Mouse (Mus musculus): ENCODE results near the gene Evc2.

Evc2 gene

GRCm38 (mm10) chr5:37338288-37338687, at the start of gene Evc2:
Evc2 (plus strand) TSS chr5:37338499.
- DNase-seq (ENCODE audit: low read depth in 1 of 2, low spot score in 2 of 2): no peak

- no peak for DNase-seq (ENCODE audit: low read depth in 1 of 2, low spot score in 2 of 2)
Measured at GRCm38 (mm10) chr5:37289236-37289635, 49.1 kb upstream of the Evc2 start.

GRCm38 (mm10) chr5:37290983-37291382, 47.3 kb upstream of the Evc2 start:
- no peak for DNase-seq (ENCODE audit: low read depth in 1 of 2, low spot score in 2 of 2)

GRCm38 (mm10) chr5:37296717-37297116, 41.6 kb upstream of the Evc2 start:
- DNase-seq (ENCODE audit: low read depth in 1 of 2, low spot score in 2 of 2): no peak

- no peak for DNase-seq (ENCODE audit: low read depth in 1 of 2, low spot score in 2 of 2)
Measured at GRCm38 (mm10) chr5:37298370-37298769, 39.9 kb upstream of the Evc2 start.

- DNase-seq (ENCODE audit: low read depth in 1 of 2, low spot score in 2 of 2): no peak
Measured at GRCm38 (mm10) chr5:37310026-37310425, 28.3 kb upstream of the Evc2 start.

GRCm38 (mm10) chr5:37312980-37313722, 25.1 kb upstream of the Evc2 start:
- DNase-seq (ENCODE audit: low read depth in 1 of 2, low spot score in 2 of 2): no peak

- no peak for DNase-seq (ENCODE audit: low read depth in 1 of 2, low spot score in 2 of 2)
Measured at GRCm38 (mm10) chr5:37318715-37319114, 19.6 kb upstream of the Evc2 start.

GRCm38 (mm10) chr5:37320174-37320573, 18.1 kb upstream of the Evc2 start:
- no peak for DNase-seq (ENCODE audit: low read depth in 1 of 2, low spot score in 2 of 2)

- no peak for DNase-seq (ENCODE audit: low read depth in 1 of 2, low spot score in 2 of 2)
Measured at GRCm38 (mm10) chr5:37320761-37321160, 17.5 kb upstream of the Evc2 start.

GRCm38 (mm10) chr5:37326675-37327074, 11.6 kb upstream of the Evc2 start:
- DNase-seq (ENCODE audit: low read depth in 1 of 2, low spot score in 2 of 2): no peak

GRCm38 (mm10) chr5:37330449-37331132, 7.7 kb upstream of the Evc2 start:
- no peak for DNase-seq (ENCODE audit: low read depth in 1 of 2, low spot score in 2 of 2)

GRCm38 (mm10) chr5:37331133-37331505, 7.2 kb upstream of the Evc2 start:
- DNase-seq (ENCODE audit: low read depth in 1 of 2, low spot score in 2 of 2): no peak

GRCm38 (mm10) chr5:37332066-37332465, 6.2 kb upstream of the Evc2 start:
- DNase-seq (ENCODE audit: low read depth in 1 of 2, low spot score in 2 of 2): no peak

- no peak for DNase-seq (ENCODE audit: low read depth in 1 of 2, low spot score in 2 of 2)
Measured at GRCm38 (mm10) chr5:37335061-37335460, 3.2 kb upstream of the Evc2 start.

GRCm38 (mm10) chr5:37336485-37337105, 1.7 kb upstream of the Evc2 start, which contains the start of gene Evc:
Evc (minus strand) TSS chr5:37336894.
- no peak for DNase-seq (ENCODE audit: low read depth in 1 of 2, low spot score in 2 of 2)

- DNase-seq (ENCODE audit: low read depth in 1 of 2, low spot score in 2 of 2): no peak
Measured at GRCm38 (mm10) chr5:37337696-37338095, 603 bp upstream of the Evc2 start.

- no peak for DNase-seq (ENCODE audit: low read depth in 1 of 2, low spot score in 2 of 2)
Measured at GRCm38 (mm10) chr5:37343962-37344361, 5.7 kb downstream of the Evc2 start.

GRCm38 (mm10) chr5:37351791-37352190, 13.5 kb downstream of the Evc2 start:
- no peak for DNase-seq (ENCODE audit: low read depth in 1 of 2, low spot score in 2 of 2)

GRCm38 (mm10) chr5:37354385-37354784, 16.1 kb downstream of the Evc2 start:
- no peak for DNase-seq (ENCODE audit: low read depth in 1 of 2, low spot score in 2 of 2)

- no peak for DNase-seq (ENCODE audit: low read depth in 1 of 2, low spot score in 2 of 2)
Measured at GRCm38 (mm10) chr5:37356027-37356426, 17.7 kb downstream of the Evc2 start.

GRCm38 (mm10) chr5:37362618-37363017, 24.3 kb downstream of the Evc2 start:
- DNase-seq (ENCODE audit: low read depth in 1 of 2, low spot score in 2 of 2): no peak
